35 mouse cellular contexts compared by ENCODE assay signal in genomic region chr11:50387697-50388096, GRCm38 (mm10). TPM values are rescaled to one million over a fixed set of nuclear protein-coding genes. Genes with fewer than 3 reads are reported as not detected.
A peak's percentile ranks its signal among the peaks of the same experiment; 100 is the strongest.
DNase-seq lines count a peak whose midpoint lies in the region; ATAC-seq lines count a peak whose summit lies in the region.
"Had no signal": no experiment of that assay in that cellular context is flagged by ENCODE, and none has a peak within 500 bp of the region (broad histone marks: within the 10 kb centered on the region; RNA-seq: fewer than 3 reads in every experiment).

No protein-coding gene starts in this region.

- H3K27ac ChIP-seq in heart, embryonic 10.5 days, result no peak overlapping the region
- H3K27ac ChIP-seq in hindbrain, embryonic 13.5 days, result no peak overlapping the region
- H3K27ac ChIP-seq in hindbrain, embryonic 16.5 days (ENCODE audit: low read depth, low read length), result no peak overlapping the region
- 0 out of 2 replicates have a peak overlapping the region, but pooled peaks have one; percentile 16 for H3K27ac ChIP-seq in midbrain, embryonic 13.5 days
- H3K27ac ChIP-seq in midbrain, embryonic 10.5 days (replicated peaks), result no peak overlapping the region
- H3K27ac ChIP-seq: hindbrain, embryonic 14.5 days; intestine, embryonic 15.5 days; kidney, postnatal 0 days; limb, embryonic 15.5 days; liver, embryonic 15.5 days; lung, embryonic 15.5 days; midbrain, embryonic 12.5 days; neural tube, embryonic 15.5 days had no signal

- 86% methylated on average over 4 of the region's 4 CpGs for WGBS in heart, embryonic 10.5 days
- 97% methylated on average over 4 of the region's 4 CpGs for WGBS in hindbrain, embryonic 13.5 days
- WGBS in hindbrain, embryonic 16.5 days, result 89% methylated on average over 4 of the region's 4 CpGs
- WGBS in midbrain, embryonic 13.5 days, result 93% methylated on average over 4 of the region's 4 CpGs
- WGBS in midbrain, embryonic 10.5 days, result 93% methylated on average over 4 of the region's 4 CpGs

- H3K4me3 ChIP-seq in heart, embryonic 10.5 days, result no peak overlapping the region
- no peak overlapping the region for H3K4me3 ChIP-seq in hindbrain, embryonic 13.5 days
- H3K4me3 ChIP-seq in hindbrain, embryonic 16.5 days (ENCODE audit: low read length), result no peak overlapping the region
- no peak overlapping the region for H3K4me3 ChIP-seq in midbrain, embryonic 13.5 days (replicated peaks)
- no peak overlapping the region for H3K4me3 ChIP-seq in midbrain, embryonic 10.5 days
- H3K4me3 ChIP-seq: erythroblast, embryonic 14.5 days; intestine, embryonic 15.5 days; limb, embryonic 15.5 days; liver, embryonic 15.5 days; lung, embryonic 15.5 days; midbrain, embryonic 12.5 days; neural tube, embryonic 15.5 days had no signal

- no peak overlapping the region for H3K4me2 ChIP-seq in hindbrain, embryonic 13.5 days
- no peak overlapping the region for H3K4me2 ChIP-seq in hindbrain, embryonic 16.5 days (ENCODE audit: low read length)
- no peak overlapping the region for H3K4me2 ChIP-seq in midbrain, embryonic 13.5 days (replicated peaks)
- H3K4me2 ChIP-seq: hindbrain, embryonic 14.5 days; intestine, embryonic 15.5 days; limb, embryonic 15.5 days; liver, embryonic 15.5 days; lung, embryonic 15.5 days; midbrain, embryonic 12.5 days; neural tube, embryonic 15.5 days had no signal

- H3K9ac ChIP-seq in hindbrain, embryonic 13.5 days, result no peak overlapping the region
- no peak overlapping the region for H3K9ac ChIP-seq in hindbrain, embryonic 16.5 days (ENCODE audit: low read depth, low read length)
- no peak overlapping the region for H3K9ac ChIP-seq in midbrain, embryonic 13.5 days (replicated peaks)
- H3K9ac ChIP-seq: hindbrain, embryonic 14.5 days; intestine, embryonic 15.5 days; limb, embryonic 15.5 days; liver, embryonic 15.5 days; lung, embryonic 15.5 days; midbrain, embryonic 12.5 days; neural tube, embryonic 15.5 days had no signal

- intact Hi-C loops in heart, postnatal 36 days (cut with DNase I), result loop anchor here (10.0 kb wide), 1 partner anchor 1327 kb away; no protein-coding TSS in a partner anchor

- no peaks in the 10 kb centered on the region for H3K27me3 ChIP-seq in heart, embryonic 10.5 days (ENCODE audit: insufficient read depth, poor library complexity, severe bottlenecking)
- no peaks in the 10 kb centered on the region for H3K27me3 ChIP-seq in hindbrain, embryonic 13.5 days
- H3K27me3 ChIP-seq in hindbrain, embryonic 16.5 days (replicated peaks; ENCODE audit: control insufficient read depth, insufficient read depth, low read length), result no peaks in the 10 kb centered on the region
- no peaks in the 10 kb centered on the region for H3K27me3 ChIP-seq in midbrain, embryonic 13.5 days
- no peaks in the 10 kb centered on the region for H3K27me3 ChIP-seq in midbrain, embryonic 10.5 days (ENCODE audit: low read depth, poor library complexity, severe bottlenecking)
- H3K27me3 ChIP-seq: CH12.LX; intestine, embryonic 15.5 days; limb, embryonic 15.5 days; liver, embryonic 15.5 days; lung, embryonic 15.5 days; midbrain, embryonic 12.5 days; neural tube, embryonic 15.5 days had no signal

- ATAC-seq in hindbrain, embryonic 13.5 days (ENCODE audit: low FRiP score), result 0 out of 2 replicates have a peak, but pooled peaks have one; percentile 5
- no peak for ATAC-seq in hindbrain, embryonic 16.5 days
- ATAC-seq in midbrain, embryonic 13.5 days, result no peak
- ATAC-seq: forebrain, embryonic 14.5 days; intestine, embryonic 15.5 days had no signal

- peaks cover 76% of the 10 kb centered on the region for H3K36me3 ChIP-seq in heart, embryonic 10.5 days
- H3K36me3 ChIP-seq in hindbrain, embryonic 13.5 days, result peaks cover 82% of the 10 kb centered on the region
- H3K36me3 ChIP-seq in hindbrain, embryonic 16.5 days (ENCODE audit: control insufficient read depth, insufficient read depth, low read length), result peaks cover 37% of the 10 kb centered on the region
- H3K36me3 ChIP-seq in midbrain, embryonic 13.5 days, result peaks cover 79% of the 10 kb centered on the region
- peaks cover 95% of the 10 kb centered on the region for H3K36me3 ChIP-seq in midbrain, embryonic 10.5 days

- H3K4me1 ChIP-seq in heart, embryonic 10.5 days, result peaks cover 7% of the 10 kb centered on the region; the same call in 1 of the 2 replicates
- no peaks in the 10 kb centered on the region for H3K4me1 ChIP-seq in hindbrain, embryonic 13.5 days (replicated peaks)
- no peaks in the 10 kb centered on the region for H3K4me1 ChIP-seq in hindbrain, embryonic 16.5 days (ENCODE audit: control insufficient read depth, insufficient read depth, low read depth, low read length)
- H3K4me1 ChIP-seq in midbrain, embryonic 13.5 days (replicated peaks), result no peaks in the 10 kb centered on the region; the same call in 1 of the 2 replicates
- H3K4me1 ChIP-seq in midbrain, embryonic 10.5 days, result no peaks in the 10 kb centered on the region
- H3K4me1 ChIP-seq: intestine, embryonic 15.5 days; limb, embryonic 15.5 days; liver, embryonic 15.5 days; lung, embryonic 15.5 days; midbrain, embryonic 12.5 days; neural tube, embryonic 15.5 days had no signal

- no peaks in the 10 kb centered on the region for H3K9me3 ChIP-seq in heart, embryonic 10.5 days
- no peaks in the 10 kb centered on the region for H3K9me3 ChIP-seq in hindbrain, embryonic 13.5 days
- H3K9me3 ChIP-seq in hindbrain, embryonic 16.5 days (ENCODE audit: control insufficient read depth, low read length), result no peaks in the 10 kb centered on the region
- H3K9me3 ChIP-seq in midbrain, embryonic 13.5 days, result no peaks in the 10 kb centered on the region
- no peaks in the 10 kb centered on the region for H3K9me3 ChIP-seq in midbrain, embryonic 10.5 days (replicated peaks)
- H3K9me3 ChIP-seq: intestine, embryonic 15.5 days; limb, embryonic 15.5 days; liver, embryonic 15.5 days; lung, embryonic 15.5 days; midbrain, embryonic 12.5 days; neural tube, embryonic 15.5 days had no signal

- DNase-seq in heart, embryonic 10.5 days (ENCODE audit: low spot score), result peak; percentile 13
- no peak for DNase-seq in heart, postnatal 36 days
- no peak for DNase-seq in midbrain, embryonic 10.5 days (ENCODE audit: low spot score)
- DNase-seq in cerebellum, adult 9-11 months, result no peak
- DNase-seq: adrenal gland, adult 8-10 months; cerebellum, adult 8-10 months; embryo, embryonic 11 days; gastrocnemius, postnatal 25 days; kidney, adult 8-10 months; kidney, postnatal 4 days; lung, postnatal 36 days; right cerebral cortex, postnatal 14 days; thymus, postnatal 4 days had no signal

RNA-seq across cellular contexts. Expression of gene Hnrnph1, which starts 10.9 kb away (rescaled TPM):
- 253 and 367 TPM in 2 replicates for polyA plus RNA-seq in heart, embryonic 10.5 days (2016; fragmentation: Nextera tagmentation; extraction: Ambion mirVana)
- total RNA-seq in heart, postnatal 36 days (2021), result 100 to 1,000 TPM in 1 of 2 experiments, 10 to 100 TPM in 1; 97.8 to 106 TPM
- 534 and 549 TPM in 2 replicates for polyA plus RNA-seq in hindbrain, embryonic 13.5 days (2015; fragmentation: Nextera tagmentation; extraction: Ambion mirVana)
- 384 and 414 TPM in 2 replicates for polyA plus RNA-seq in hindbrain, embryonic 16.5 days (2015; fragmentation: Nextera tagmentation; extraction: Ambion mirVana)
- polyA plus RNA-seq in midbrain, embryonic 13.5 days (2015; fragmentation: Nextera tagmentation; extraction: Ambion mirVana), result 686 and 713 TPM in 2 replicates
- 612 and 627 TPM in 2 replicates for polyA plus RNA-seq in midbrain, embryonic 10.5 days (2016; fragmentation: Nextera tagmentation; extraction: Ambion mirVana)

RNA-seq across cellular contexts. Expression of gene Cby3, which starts 33.4 kb away (rescaled TPM):
- polyA plus RNA-seq in heart, embryonic 10.5 days (2016; fragmentation: Nextera tagmentation; extraction: Ambion mirVana), result 0.39 TPM in 1 of 2 replicates, not detected in the other
- not detected for total RNA-seq in heart, postnatal 36 days (2021)
- polyA plus RNA-seq in hindbrain, embryonic 13.5 days (2015; fragmentation: Nextera tagmentation; extraction: Ambion mirVana), result 0.75 and 1.4 TPM in 2 replicates
- polyA plus RNA-seq in hindbrain, embryonic 16.5 days (2015; fragmentation: Nextera tagmentation; extraction: Ambion mirVana), result 0.86 and 2.6 TPM in 2 replicates
- 0.40 and 0.47 TPM in 2 replicates for polyA plus RNA-seq in midbrain, embryonic 13.5 days (2015; fragmentation: Nextera tagmentation; extraction: Ambion mirVana)
- 0.20 and 0.35 TPM in 2 replicates for polyA plus RNA-seq in midbrain, embryonic 10.5 days (2016; fragmentation: Nextera tagmentation; extraction: Ambion mirVana)
- total RNA-seq: adrenal gland, adult 8-10 months; CH12.LX; gastrocnemius, adult 18-20 months; gastrocnemius, postnatal 25 days; heart, postnatal 25 days; left cerebral cortex, adult 8-10 months; left cerebral cortex, postnatal 36 days; megakaryocyte, adult 5-6 weeks had no signal
- polyA plus RNA-seq: C2C12; erythroblast, embryonic 14.5 days; heart, embryonic 14.5 days; liver, embryonic 15.5 days; midbrain, embryonic 12.5 days; thymus, postnatal 0 days had no signal

RNA-seq across cellular contexts. Expression of gene Rufy1, which starts 43.2 kb away (rescaled TPM):
- polyA plus RNA-seq in heart, embryonic 10.5 days (2016; fragmentation: Nextera tagmentation; extraction: Ambion mirVana), result 16.6 and 18.3 TPM in 2 replicates
- 10 to 100 TPM; 29.8 to 29.9 TPM for total RNA-seq in heart, postnatal 36 days (2021)
- 22.7 and 27.5 TPM in 2 replicates for polyA plus RNA-seq in hindbrain, embryonic 13.5 days (2015; fragmentation: Nextera tagmentation; extraction: Ambion mirVana)
- 23.5 and 25.1 TPM in 2 replicates for polyA plus RNA-seq in hindbrain, embryonic 16.5 days (2015; fragmentation: Nextera tagmentation; extraction: Ambion mirVana)
- polyA plus RNA-seq in midbrain, embryonic 13.5 days (2015; fragmentation: Nextera tagmentation; extraction: Ambion mirVana), result 25.0 and 27.4 TPM in 2 replicates
- polyA plus RNA-seq in midbrain, embryonic 10.5 days (2016; fragmentation: Nextera tagmentation; extraction: Ambion mirVana), result 21.1 and 22.3 TPM in 2 replicates
